Mouse (Mus musculus) forebrain, postnatal 0 days (tissue): Measurements from ENCODE around the gene Becn1. TPM values are rescaled to one million over a fixed set of nuclear protein-coding genes. Genes with fewer than 3 reads are reported as not detected.

Experiments used
- ATAC-seq: fragments of 200-750 bp; cut with Nextera tagmentation; 2 replicates; pipeline ENCODE4 v1.8.0; 2017; ENCODE audit warnings: mild to moderate bottlenecking, moderate library complexity
- DNase-seq: peaks from one replicate; pipeline ENCODE4 v3.0.0-alpha.2; 2015
- H3K27ac ChIP-seq: fragments of 300-500 bp; sonication (generic); 2 replicates; pipeline ENCODE4 v1.5.1; 2014; ENCODE audit warnings: low read depth, mild to moderate bottlenecking, antibody characterized with exemption, low read length, moderate library complexity, mixed read lengths
- H3K27me3 ChIP-seq: fragments of 300-500 bp; sonication (generic); 2 replicates; pipeline ENCODE4 v1.6.1; 2014; ENCODE audit warnings: mild to moderate bottlenecking, low read length, mixed read lengths; ENCODE audit not compliant: insufficient read depth
- H3K36me3 ChIP-seq: fragments of 300-500 bp; sonication (generic); 2 replicates; pipeline ENCODE4 v1.6.1; 2014; ENCODE audit warnings: mild to moderate bottlenecking, moderate library complexity; ENCODE audit not compliant: insufficient read depth
- H3K4me1 ChIP-seq: fragments of 300-500 bp; sonication (generic); 2 replicates; pipeline ENCODE4 v1.6.1; 2014; ENCODE audit warnings: antibody characterized with exemption; ENCODE audit not compliant: insufficient read depth
- H3K4me2 ChIP-seq: fragments of 300-500 bp; sonication (generic); 2 replicates; pipeline ENCODE4 v1.6.1; 2014; ENCODE audit warnings: low read depth, mild to moderate bottlenecking, moderate library complexity
- H3K4me3 ChIP-seq: fragments of 300-500 bp; sonication (generic); 2 replicates; pipeline ENCODE4 v1.5.1; 2014; ENCODE audit warnings: low read depth, low read length, mixed read lengths
- H3K9ac ChIP-seq: fragments of 300-500 bp; sonication (generic); 2 replicates; pipeline ENCODE4 v1.6.1; 2014; ENCODE audit warnings: mild to moderate bottlenecking
- H3K9me3 ChIP-seq: fragments of 300-500 bp; sonication (generic); 2 replicates; pipeline ENCODE4 v1.6.1; 2016; ENCODE audit warnings: low read length
- CTCF ChIP-seq: sonication (generic); IDR thresholded peaks from 2 replicates; pipeline ENCODE4 v1.5.1; 2016; ENCODE audit warnings: antibody characterized with exemption, control low read depth, low read depth
- WGBS: fragments of 180-500 bp; shearing (Covaris S2); extraction: QIAGEN DNeasy Blood & Tissue Kit; methylation state at CpG from one replicate; pipeline ENCODE4 v1.1.7; 2014; 5-methylcytosine and 5-hydroxymethylcytosine counted together
- polyA plus RNA-seq: library from polyadenylated mRNA; unstranded; fragments of >200 nt; fragmentation: Nextera tagmentation; extraction: Ambion mirVana; gene quantifications from 2 replicates; pipeline ENCODE4 v1.2.1, GENCODE M21; 2015
- total RNA-seq: library from RNA; depleted of rRNA; stranded (reverse); fragments of >200 nt; gene quantifications from 2 replicates; pipeline ENCODE4 v1.2.3, GENCODE M21; 2014

Becn1 gene
- total and polyA plus RNA-seq, 2 experiments from 2014 or later: 107 to 145 TPM

GRCm38 (mm10) chr11:101315665-101316500 lies 13.8 kb upstream of the Becn1 start, which contains the start of gene Psme3:
Gene Psme3, plus strand, starts transcription at chr11:101316213.
- WGBS: under 1% methylated on average over 56 of the region's 62 CpGs
- no peak for TF ChIP-seq CTCF
- H3K9ac ChIP-seq: peak within 1 kb of the TSS; percentile 97
- peak within 1 kb of the TSS; percentile 92 for H3K4me2 ChIP-seq
- H3K27me3 ChIP-seq: no peaks in the 10 kb centered on the region
- H3K4me1 ChIP-seq: peaks cover 6% of the 10 kb centered on the region; the same call in 1 of the 2 replicates
- H3K36me3 ChIP-seq: peaks cover 22% of the 10 kb centered on the region
- DNase-seq (peak; percentile 97), ATAC-seq (peak; percentile 96)
- peak within 1 kb of the TSS; percentile 60 for H3K27ac ChIP-seq
- peak within 1 kb of the TSS; percentile 100 for H3K4me3 ChIP-seq
- no peaks in the 10 kb centered on the region for H3K9me3 ChIP-seq

GRCm38 (mm10) chr11:101315082-101315650 lies 13.1 kb upstream of the Becn1 start:
- H3K27ac ChIP-seq: peak overlapping the region; percentile 60
- H3K36me3 ChIP-seq: peaks cover 15% of the 10 kb centered on the region
- ATAC-seq (no peak), DNase-seq (no peak)
- H3K27me3 ChIP-seq: no peaks in the 10 kb centered on the region
- peak overlapping the region; percentile 97 for H3K9ac ChIP-seq
- WGBS: 84% methylated on average over 8 of the region's 8 CpGs
- no peaks in the 10 kb centered on the region for H3K9me3 ChIP-seq
- TF ChIP-seq CTCF: no peak
- H3K4me2 ChIP-seq: peak overlapping the region; percentile 92
- peaks cover 6% of the 10 kb centered on the region; the same call in 1 of the 2 replicates for H3K4me1 ChIP-seq
- H3K4me3 ChIP-seq: peak overlapping the region; percentile 100

DNA sequence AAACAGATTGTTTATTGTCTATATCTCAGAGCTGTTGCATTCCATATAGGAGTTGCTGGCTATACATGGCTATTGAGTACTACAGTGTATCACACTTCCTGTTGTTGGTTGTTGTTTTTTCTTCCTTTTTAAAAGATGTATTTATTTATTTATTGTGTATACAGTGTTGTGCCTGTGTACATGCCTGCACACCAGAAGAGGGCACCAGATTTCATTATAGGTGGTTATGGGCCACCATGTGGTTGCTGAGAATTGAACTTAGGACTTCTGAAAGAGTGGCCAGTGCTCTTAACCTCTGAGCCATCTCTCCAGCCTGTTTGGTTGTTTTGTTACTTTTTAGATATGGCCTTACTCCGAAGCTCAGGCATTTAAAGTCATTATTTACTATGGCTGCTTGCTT lies 12.5 kb upstream of the Becn1 start:
- no peak for TF ChIP-seq CTCF
- no peaks in the 10 kb centered on the region for H3K9me3 ChIP-seq
- no peak overlapping the region for H3K4me2 ChIP-seq
- no peak overlapping the region for H3K27ac ChIP-seq
- no peak overlapping the region for H3K4me3 ChIP-seq
- no peak overlapping the region for H3K9ac ChIP-seq
- ATAC-seq (no peak), DNase-seq (no peak)
- H3K4me1 ChIP-seq: peaks cover 6% of the 10 kb centered on the region; the same call in 1 of the 2 replicates
- no peaks in the 10 kb centered on the region for H3K27me3 ChIP-seq
- peaks cover 9% of the 10 kb centered on the region for H3K36me3 ChIP-seq
- WGBS: 100% methylated on average over 1 of the region's 1 CpGs

DNA sequence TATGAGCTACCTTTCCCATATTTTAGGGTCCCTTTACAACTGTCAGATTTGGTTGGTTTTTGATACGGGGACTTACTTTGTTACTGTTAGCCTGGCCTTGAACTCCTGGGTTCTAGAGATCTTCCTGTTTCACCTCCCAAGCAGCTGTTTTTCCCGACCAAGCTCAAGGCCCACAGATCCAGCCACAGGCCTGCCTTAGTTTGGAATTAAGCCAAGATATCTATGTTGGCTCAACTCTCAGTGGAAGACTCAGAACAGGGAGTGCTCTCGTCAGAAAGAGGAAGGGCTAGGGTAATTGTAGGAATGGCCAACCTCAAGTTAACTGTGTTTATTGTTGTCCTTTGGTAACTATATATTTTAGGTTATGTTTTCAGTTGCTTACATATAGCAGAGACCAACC lies 10.1 kb upstream of the Becn1 start:
- no peak for DNase-seq
- WGBS: 71% methylated on average over 3 of the region's 3 CpGs
- Histone ChIP-seq H3K4me1 (peaks cover 5% of the 10 kb centered on the region; the same call in 1 of the 2 replicates), H3K36me3 (no peaks in the 10 kb centered on the region), H3K9me3 (no peaks in the 10 kb centered on the region), H3K27me3 (no peaks in the 10 kb centered on the region), H3K9ac (no peak overlapping the region), H3K27ac (no peak overlapping the region), H3K4me2 (no peak overlapping the region), H3K4me3 (no peak overlapping the region)
- no peak for ATAC-seq
- no peak for TF ChIP-seq CTCF

DNA sequence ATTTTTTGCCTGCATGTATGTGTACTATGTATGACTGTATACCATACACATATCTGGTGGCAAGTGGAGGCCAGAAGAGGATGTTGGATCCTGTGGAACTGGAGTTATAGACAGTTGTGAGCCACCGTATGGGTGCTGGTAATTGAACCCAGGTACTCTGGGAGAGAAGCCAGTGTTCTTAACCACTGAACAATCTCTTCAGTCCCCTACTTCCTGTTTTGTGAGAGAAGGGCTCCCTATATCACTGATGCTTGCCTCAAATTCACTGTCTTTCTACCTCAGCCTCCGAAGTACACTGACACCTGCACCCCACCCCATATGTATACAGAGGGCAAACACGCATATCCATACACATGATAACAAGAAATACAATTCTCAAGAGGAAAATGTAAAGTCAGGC lies 9.0 kb upstream of the Becn1 start:
- TF ChIP-seq CTCF: no peak
- no peak overlapping the region for H3K4me2 ChIP-seq
- WGBS: 91% methylated on average over 3 of the region's 3 CpGs
- H3K9me3 ChIP-seq: no peaks in the 10 kb centered on the region
- H3K27ac ChIP-seq: no peak overlapping the region
- ATAC-seq (no peak), DNase-seq (no peak)
- no peak overlapping the region for H3K4me3 ChIP-seq
- H3K36me3 ChIP-seq: no peaks in the 10 kb centered on the region
- no peaks in the 10 kb centered on the region for H3K27me3 ChIP-seq
- no peak overlapping the region for H3K9ac ChIP-seq
- no peaks in the 10 kb centered on the region for H3K4me1 ChIP-seq

DNA sequence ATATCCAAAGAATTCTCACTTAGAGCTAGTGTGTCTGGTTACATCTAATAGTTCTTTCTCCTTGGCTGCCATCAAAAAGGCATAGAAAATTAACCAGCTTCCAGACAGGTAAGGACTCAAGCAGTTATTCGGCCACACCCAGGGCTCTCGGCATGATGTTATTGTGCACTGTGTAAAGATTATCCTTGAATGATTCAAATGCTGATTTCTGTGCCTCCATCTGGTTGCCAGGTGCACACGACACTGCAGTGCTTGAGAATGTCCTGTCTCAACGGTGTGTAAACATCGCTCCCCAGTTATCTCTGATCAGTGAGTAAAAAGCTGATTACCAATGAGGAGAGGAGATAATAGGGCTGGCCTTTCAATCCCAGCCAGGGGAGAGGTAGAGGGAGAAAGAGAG lies 5.7 kb upstream of the Becn1 start:
- H3K9ac ChIP-seq: no peak overlapping the region
- WGBS: 45% methylated on average over 5 of the region's 5 CpGs
- no peak for ATAC-seq

DNA sequence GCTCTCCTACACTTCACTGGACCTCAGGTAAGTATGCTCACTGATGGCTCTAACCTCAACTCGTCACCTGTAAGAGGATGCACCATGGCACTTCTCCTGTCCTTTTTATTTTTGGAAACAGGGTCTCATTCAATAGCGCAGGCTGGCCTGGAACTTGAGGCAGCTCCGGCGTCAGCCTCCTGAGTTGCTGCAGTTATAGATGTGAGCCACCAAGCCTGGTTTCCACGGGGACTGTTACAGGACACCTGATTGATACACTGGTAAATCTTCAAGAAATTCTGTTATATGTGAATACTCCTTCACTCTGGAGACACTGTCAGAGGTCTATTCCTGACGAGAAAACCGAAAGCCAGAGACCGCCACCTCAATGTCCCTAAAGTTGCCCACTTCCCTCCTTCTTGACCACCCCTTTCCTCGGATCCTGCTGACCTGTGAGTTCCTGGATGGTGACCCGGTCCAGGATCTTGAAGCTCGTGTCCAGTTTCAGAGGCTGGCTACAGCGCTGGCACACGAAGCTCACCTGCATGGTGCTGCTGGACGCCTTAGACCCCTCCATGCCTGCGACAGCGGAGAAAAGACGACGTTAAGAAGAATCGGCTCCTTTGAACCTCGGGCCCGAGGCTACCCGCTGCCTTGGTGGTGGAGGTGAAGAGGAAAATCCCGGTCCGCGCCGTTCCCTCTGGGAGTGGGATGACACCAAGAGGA lies 635 bp downstream of the Becn1 start:
- TF ChIP-seq CTCF: no peak

More for the DNA sequence above, 5.7 kb upstream of the Becn1 start:
- no peak for TF ChIP-seq CTCF
- no peak for DNase-seq
- no peaks in the 10 kb centered on the region for H3K9me3 ChIP-seq
- no peaks in the 10 kb centered on the region for H3K4me1 ChIP-seq
- H3K27me3 ChIP-seq: no peaks in the 10 kb centered on the region
- no peak overlapping the region for H3K4me2 ChIP-seq
- H3K27ac ChIP-seq: no peak overlapping the region
- no peak overlapping the region for H3K4me3 ChIP-seq
- no peaks in the 10 kb centered on the region for H3K36me3 ChIP-seq

More for the DNA sequence above, 635 bp downstream of the Becn1 start:
- peaks cover 11% of the 10 kb centered on the region for H3K36me3 ChIP-seq
- ATAC-seq (no peak), DNase-seq (no peak)
- H3K27me3 ChIP-seq: no peaks in the 10 kb centered on the region
- 14% methylated on average over 26 of the region's 26 CpGs for WGBS
- peak overlapping the region; percentile 79 for H3K9ac ChIP-seq
- 0 out of 2 replicates have a peak, but pooled peaks cover 13% of the 10 kb centered on the region for H3K4me1 ChIP-seq
- H3K27ac ChIP-seq: peak overlapping the region; percentile 69
- peak overlapping the region; percentile 90 for H3K4me3 ChIP-seq
- peak overlapping the region; percentile 96 for H3K4me2 ChIP-seq
- no peaks in the 10 kb centered on the region for H3K9me3 ChIP-seq
